Mouse (Mus musculus) liver, embryonic 12.5 days (tissue): Measurements from ENCODE around the gene Npy5r. TPM values are rescaled to one million over a fixed set of nuclear protein-coding genes. Genes with fewer than 3 reads are reported as not detected.

Experiments
- ATAC-seq: fragments of 200-750 bp; cut with Nextera tagmentation; 2 replicates; pipeline ENCODE4 v1.8.0; 2017; ENCODE audit warnings: moderate number of reproducible peaks, mild to moderate bottlenecking, moderate library complexity
- H3K27ac ChIP-seq: fragments of 300-500 bp; sonication (generic); 2 replicates; pipeline ENCODE4 v1.5.1; 2016; ENCODE audit warnings: mild to moderate bottlenecking
- H3K27me3 ChIP-seq: fragments of 300-500 bp; sonication (generic); replicated peaks from 2 replicates; pipeline ENCODE4 v1.6.1; 2016; ENCODE audit warnings: mild to moderate bottlenecking, moderate library complexity
- H3K36me3 ChIP-seq: fragments of 300-500 bp; sonication (generic); 2 replicates; pipeline ENCODE4 v1.6.1; 2016; ENCODE audit warnings: mild to moderate bottlenecking, moderate library complexity
- H3K4me1 ChIP-seq: fragments of 300-500 bp; sonication (generic); 2 replicates; pipeline ENCODE4 v1.6.1; 2016
- H3K4me2 ChIP-seq: fragments of 300-500 bp; sonication (generic); 2 replicates; pipeline ENCODE4 v1.6.1; 2016; ENCODE audit warnings: mild to moderate bottlenecking, moderate library complexity
- H3K4me3 ChIP-seq: fragments of 300-500 bp; sonication (generic); 2 replicates; pipeline ENCODE4 v1.5.1; 2016; ENCODE audit warnings: mild to moderate bottlenecking, moderate library complexity
- H3K9ac ChIP-seq: fragments of 300-500 bp; sonication (generic); 2 replicates; pipeline ENCODE4 v1.6.1; 2016; ENCODE audit warnings: mild to moderate bottlenecking, moderate library complexity
- H3K9me3 ChIP-seq: fragments of 300-500 bp; sonication (generic); replicated peaks from 2 replicates; pipeline ENCODE4 v1.6.1; 2016; ENCODE audit warnings: mild to moderate bottlenecking, moderate library complexity
- WGBS: fragments of 180-500 bp; shearing (Covaris S2); methylation state at CpG from one replicate; pipeline ENCODE4 v1.1.7; 2016; ENCODE audit not compliant: insufficient replicate concordance; 5-methylcytosine and 5-hydroxymethylcytosine counted together
- polyA plus RNA-seq: library from polyadenylated mRNA; unstranded; fragments of >200 nt; fragmentation: Nextera tagmentation; extraction: Ambion mirVana; gene quantifications from 2 replicates; pipeline ENCODE4 v1.2.1, GENCODE M21; 2016

Npy5r gene
- polyA plus RNA-seq: not detected in 2 replicates

- H3K9ac ChIP-seq: no peak within 1 kb of the TSS
- no peak within 1 kb of the TSS for H3K27ac ChIP-seq
- ATAC-seq: no peak
- H3K27me3 ChIP-seq: peaks cover 39% of the 10 kb centered on the region
- peak within 1 kb of the TSS; percentile 31 for H3K4me3 ChIP-seq
- no peaks in the 10 kb centered on the region for H3K4me1 ChIP-seq
- WGBS: 5% methylated on average over 43 of the region's 43 CpGs
- H3K36me3 ChIP-seq: no peaks in the 10 kb centered on the region
- no peaks in the 10 kb centered on the region for H3K9me3 ChIP-seq
- H3K4me2 ChIP-seq: peak within 1 kb of the TSS; percentile 49
Observed at GRCm38 (mm10) chr8:66687511-66688329, at the start of gene Npy5r. Gene Npy5r, minus strand, starts transcription at chr8:66688128.

- WGBS: 41% methylated on average over 5 of the region's 5 CpGs
Observed at GRCm38 (mm10) chr8:66731957-66732356, 44.0 kb upstream of the Npy5r start.

GRCm38 (mm10) chr8:66729446-66729845, 41.5 kb upstream of the Npy5r start:
- no peak for ATAC-seq
- no peak overlapping the region for H3K27ac ChIP-seq
- WGBS: 36% methylated on average over 7 of the region's 7 CpGs

More at GRCm38 (mm10) chr8:66731957-66732356, 44.0 kb upstream of the Npy5r start:
- no peak overlapping the region for H3K27ac ChIP-seq
- no peak overlapping the region for H3K4me3 ChIP-seq
- no peak for ATAC-seq
- no peaks in the 10 kb centered on the region for H3K4me1 ChIP-seq
- no peak overlapping the region for H3K4me2 ChIP-seq
- H3K36me3 ChIP-seq: no peaks in the 10 kb centered on the region
- H3K27me3 ChIP-seq: no peaks in the 10 kb centered on the region
- H3K9ac ChIP-seq: no peak overlapping the region
- H3K9me3 ChIP-seq: no peaks in the 10 kb centered on the region

GRCm38 (mm10) chr8:66722835-66723234, 34.9 kb upstream of the Npy5r start:
- no peaks in the 10 kb centered on the region for H3K4me1 ChIP-seq
- H3K27ac ChIP-seq: no peak overlapping the region
- H3K9me3 ChIP-seq: no peaks in the 10 kb centered on the region
- no peak overlapping the region for H3K9ac ChIP-seq
- no peak overlapping the region for H3K4me2 ChIP-seq
- 59% methylated on average over 2 of the region's 2 CpGs for WGBS
- no peak overlapping the region for H3K4me3 ChIP-seq
- ATAC-seq: no peak
- no peaks in the 10 kb centered on the region for H3K27me3 ChIP-seq
- H3K36me3 ChIP-seq: no peaks in the 10 kb centered on the region

More at GRCm38 (mm10) chr8:66729446-66729845, 41.5 kb upstream of the Npy5r start:
- Histone ChIP-seq H3K27me3 (no peaks in the 10 kb centered on the region), H3K9me3 (no peaks in the 10 kb centered on the region), H3K9ac (no peak overlapping the region), H3K4me1 (no peaks in the 10 kb centered on the region), H3K4me3 (no peak overlapping the region), H3K36me3 (no peaks in the 10 kb centered on the region), H3K4me2 (no peak overlapping the region)

GRCm38 (mm10) chr8:66714324-66714975, 26.5 kb upstream of the Npy5r start:
- Histone ChIP-seq H3K4me1 (no peaks in the 10 kb centered on the region), H3K4me2 (no peak overlapping the region), H3K27me3 (no peaks in the 10 kb centered on the region), H3K27ac (no peak overlapping the region), H3K36me3 (no peaks in the 10 kb centered on the region), H3K4me3 (no peak overlapping the region), H3K9ac (no peak overlapping the region), H3K9me3 (peaks cover 3% of the 10 kb centered on the region; the same call in 1 of the 2 replicates)
- ATAC-seq: no peak
- 77% methylated on average over 7 of the region's 7 CpGs for WGBS

GRCm38 (mm10) chr8:66698782-66699181, 10.9 kb upstream of the Npy5r start:
- H3K27me3 ChIP-seq: peaks cover 28% of the 10 kb centered on the region
- no peak overlapping the region for H3K4me3 ChIP-seq
- no peak overlapping the region for H3K9ac ChIP-seq
- H3K27ac ChIP-seq: no peak overlapping the region
- H3K4me1 ChIP-seq: no peaks in the 10 kb centered on the region
- WGBS: 44% methylated on average over 7 of the region's 7 CpGs
- H3K4me2 ChIP-seq: 0 out of 2 replicates have a peak overlapping the region, but pooled peaks have one; percentile 3
- H3K36me3 ChIP-seq: no peaks in the 10 kb centered on the region
- no peak for ATAC-seq
- H3K9me3 ChIP-seq: no peaks in the 10 kb centered on the region

- H3K9ac ChIP-seq: no peak overlapping the region
- no peaks in the 10 kb centered on the region for H3K36me3 ChIP-seq
- peaks cover 28% of the 10 kb centered on the region for H3K27me3 ChIP-seq
- 15% methylated on average over 7 of the region's 7 CpGs for WGBS
- no peak for ATAC-seq
- H3K4me1 ChIP-seq: no peaks in the 10 kb centered on the region
- H3K4me3 ChIP-seq: 0 out of 2 replicates have a peak overlapping the region, but pooled peaks have one; percentile 9
- H3K4me2 ChIP-seq: 0 out of 2 replicates have a peak overlapping the region, but pooled peaks have one; percentile 3
- H3K9me3 ChIP-seq: no peaks in the 10 kb centered on the region
- H3K27ac ChIP-seq: no peak overlapping the region
Observed at GRCm38 (mm10) chr8:66698011-66698410, 10.1 kb upstream of the Npy5r start.

GRCm38 (mm10) chr8:66696970-66697843, 9.3 kb upstream of the Npy5r start, which contains the start of gene Npy1r:
Gene Npy1r, plus strand, starts transcription at chr8:66697192.
- no peaks in the 10 kb centered on the region for H3K4me1 ChIP-seq
- no peaks in the 10 kb centered on the region for H3K36me3 ChIP-seq
- WGBS: 4% methylated on average over 30 of the region's 30 CpGs
- ATAC-seq: no peak
- H3K4me2 ChIP-seq: peak within 1 kb of the TSS; percentile 42
- no peak within 1 kb of the TSS for H3K27ac ChIP-seq
- H3K9me3 ChIP-seq: no peaks in the 10 kb centered on the region
- no peak within 1 kb of the TSS for H3K9ac ChIP-seq
- peak within 1 kb of the TSS; percentile 13 for H3K4me3 ChIP-seq
- H3K27me3 ChIP-seq: peaks cover 28% of the 10 kb centered on the region

GRCm38 (mm10) chr8:66690402-66690801, 2.5 kb upstream of the Npy5r start:
- H3K4me3 ChIP-seq: no peak overlapping the region
- ATAC-seq: no peak
- no peaks in the 10 kb centered on the region for H3K36me3 ChIP-seq
- no peaks in the 10 kb centered on the region for H3K4me1 ChIP-seq
- H3K27me3 ChIP-seq: peaks cover 39% of the 10 kb centered on the region
- H3K27ac ChIP-seq: no peak overlapping the region
- H3K9ac ChIP-seq: no peak overlapping the region
- 67% methylated on average over 5 of the region's 5 CpGs for WGBS
- H3K4me2 ChIP-seq: no peak overlapping the region
- no peaks in the 10 kb centered on the region for H3K9me3 ChIP-seq

GRCm38 (mm10) chr8:66688799-66689198, 871 bp upstream of the Npy5r start:
- H3K27ac ChIP-seq: no peak overlapping the region
- no peak for ATAC-seq
- H3K4me2 ChIP-seq: no peak overlapping the region
- no peak overlapping the region for H3K4me3 ChIP-seq
- H3K9ac ChIP-seq: no peak overlapping the region
- 46% methylated on average over 4 of the region's 4 CpGs for WGBS
- no peaks in the 10 kb centered on the region for H3K9me3 ChIP-seq
- H3K36me3 ChIP-seq: no peaks in the 10 kb centered on the region
- peaks cover 39% of the 10 kb centered on the region for H3K27me3 ChIP-seq
- no peaks in the 10 kb centered on the region for H3K4me1 ChIP-seq

- WGBS: 42% methylated on average over 6 of the region's 6 CpGs
- peaks cover 39% of the 10 kb centered on the region for H3K27me3 ChIP-seq
- no peak for ATAC-seq
- H3K9me3 ChIP-seq: no peaks in the 10 kb centered on the region
- no peak overlapping the region for H3K4me3 ChIP-seq
- no peak overlapping the region for H3K4me2 ChIP-seq
- no peak overlapping the region for H3K9ac ChIP-seq
- H3K27ac ChIP-seq: no peak overlapping the region
- no peaks in the 10 kb centered on the region for H3K36me3 ChIP-seq
- H3K4me1 ChIP-seq: no peaks in the 10 kb centered on the region
Observed at GRCm38 (mm10) chr8:66688395-66688794, 467 bp upstream of the Npy5r start.
